Mouse (Mus musculus): ENCODE measurements around the gene Hbp1. TPM values are rescaled to one million over a fixed set of nuclear protein-coding genes. Genes with fewer than 3 reads are reported as not detected.

The Hbp1 gene
- total and polyA plus RNA-seq, 2 experiments from 2014 or later: 97.9 to 153 TPM

- Histone ChIP-seq H3K27ac (ENCODE audit: low read depth) (no peak overlapping the region), H3K4me3 (ENCODE audit: low read depth, low read length) (no peak overlapping the region), H3K4me2 (ENCODE audit: low read depth, low read length) (no peak overlapping the region), H3K9ac (replicated peaks; ENCODE audit: low read depth, low read length) (no peak overlapping the region), H3K9me3 (replicated peaks; ENCODE audit: control insufficient read depth, low read length) (no peaks in the 10 kb centered on the region), H3K4me1 (ENCODE audit: control insufficient read depth, insufficient read depth) (peaks cover 8% of the 10 kb centered on the region; the same call in 1 of the 2 replicates), H3K27me3 (ENCODE audit: control insufficient read depth, insufficient read depth, low read length) (no peaks in the 10 kb centered on the region), H3K36me3 (replicated peaks; ENCODE audit: control insufficient read depth, insufficient read depth, low read length) (peaks cover 5% of the 10 kb centered on the region; the same call in 1 of the 2 replicates)
- 62% methylated on average over 5 of the region's 5 CpGs for WGBS
- TF ChIP-seq EP300 (IDR thresholded peaks at IDR 0.05; ENCODE audit: low read depth) (no peak), CTCF (IDR thresholded peaks at IDR 0.05; ENCODE audit: low read depth) (no peak)
- ATAC-seq (ENCODE audit: insufficient read depth, low read depth) (no peak), DNase-seq (ENCODE audit: low spot score) (no peak)
Measured at GRCm38 (mm10) chr12:31896295-31896694, 54.0 kb downstream of the Hbp1 start.

GRCm38 (mm10) chr12:31895888-31896287 lies 54.4 kb downstream of the Hbp1 start:
- DNase-seq (ENCODE audit: low spot score) (no peak), ATAC-seq (ENCODE audit: insufficient read depth, low read depth) (no peak)
- Histone ChIP-seq H3K9ac (replicated peaks; ENCODE audit: low read depth, low read length) (no peak overlapping the region), H3K9me3 (replicated peaks; ENCODE audit: control insufficient read depth, low read length) (no peaks in the 10 kb centered on the region), H3K36me3 (replicated peaks; ENCODE audit: control insufficient read depth, insufficient read depth, low read length) (peaks cover 5% of the 10 kb centered on the region; the same call in 1 of the 2 replicates), H3K4me3 (ENCODE audit: low read depth, low read length) (no peak overlapping the region), H3K4me1 (ENCODE audit: control insufficient read depth, insufficient read depth) (peaks cover 8% of the 10 kb centered on the region; the same call in 1 of the 2 replicates), H3K27me3 (ENCODE audit: control insufficient read depth, insufficient read depth, low read length) (no peaks in the 10 kb centered on the region), H3K27ac (ENCODE audit: low read depth) (no peak overlapping the region), H3K4me2 (ENCODE audit: low read depth, low read length) (no peak overlapping the region)
- 35% methylated on average over 2 of the region's 2 CpGs for WGBS
- no peak for TF ChIP-seq CTCF (IDR thresholded peaks at IDR 0.05; ENCODE audit: low read depth)
- no peak for TF ChIP-seq EP300 (IDR thresholded peaks at IDR 0.05; ENCODE audit: low read depth)

GRCm38 (mm10) chr12:31895095-31895734 lies 55.1 kb downstream of the Hbp1 start:
- H3K4me1 ChIP-seq (ENCODE audit: control insufficient read depth, insufficient read depth): peaks cover 8% of the 10 kb centered on the region; the same call in 1 of the 2 replicates
- no peak overlapping the region for H3K9ac ChIP-seq (replicated peaks; ENCODE audit: low read depth, low read length)
- no peaks in the 10 kb centered on the region for H3K27me3 ChIP-seq (ENCODE audit: control insufficient read depth, insufficient read depth, low read length)
- H3K36me3 ChIP-seq (replicated peaks; ENCODE audit: control insufficient read depth, insufficient read depth, low read length): no peaks in the 10 kb centered on the region
- H3K4me3 ChIP-seq (ENCODE audit: low read depth, low read length): no peak overlapping the region
- no peak for DNase-seq (ENCODE audit: low spot score)
- no peaks in the 10 kb centered on the region for H3K9me3 ChIP-seq (replicated peaks; ENCODE audit: control insufficient read depth, low read length)
- 41% methylated on average over 8 of the region's 8 CpGs for WGBS
- TF ChIP-seq EP300 (IDR thresholded peaks at IDR 0.05; ENCODE audit: low read depth) (no peak), CTCF (IDR thresholded peaks at IDR 0.05; ENCODE audit: low read depth) (no peak)
- peak; percentile 24; the same call in 1 of the 2 replicates for ATAC-seq (ENCODE audit: insufficient read depth, low read depth)
- no peak overlapping the region for H3K4me2 ChIP-seq (ENCODE audit: low read depth, low read length)
- no peak overlapping the region for H3K27ac ChIP-seq (ENCODE audit: low read depth)

- ATAC-seq (ENCODE audit: insufficient read depth, low read depth) (no peak), DNase-seq (ENCODE audit: low spot score) (no peak)
- H3K9me3 ChIP-seq (replicated peaks; ENCODE audit: control insufficient read depth, low read length): no peaks in the 10 kb centered on the region
- 82% methylated on average over 7 of the region's 7 CpGs for WGBS
- no peak overlapping the region for H3K4me3 ChIP-seq (ENCODE audit: low read depth, low read length)
- H3K9ac ChIP-seq (replicated peaks; ENCODE audit: low read depth, low read length): no peak overlapping the region
- no peak overlapping the region for H3K27ac ChIP-seq (ENCODE audit: low read depth)
- TF ChIP-seq EP300 (IDR thresholded peaks at IDR 0.05; ENCODE audit: low read depth) (no peak), CTCF (IDR thresholded peaks at IDR 0.05; ENCODE audit: low read depth) (no peak)
- H3K27me3 ChIP-seq (ENCODE audit: control insufficient read depth, insufficient read depth, low read length): no peaks in the 10 kb centered on the region
- H3K4me1 ChIP-seq (ENCODE audit: control insufficient read depth, insufficient read depth): peaks cover 8% of the 10 kb centered on the region; the same call in 1 of the 2 replicates
- no peaks in the 10 kb centered on the region for H3K36me3 ChIP-seq (replicated peaks; ENCODE audit: control insufficient read depth, insufficient read depth, low read length)
- H3K4me2 ChIP-seq (ENCODE audit: low read depth, low read length): no peak overlapping the region
Measured at GRCm38 (mm10) chr12:31892771-31893170, 57.6 kb downstream of the Hbp1 start.

DNA sequence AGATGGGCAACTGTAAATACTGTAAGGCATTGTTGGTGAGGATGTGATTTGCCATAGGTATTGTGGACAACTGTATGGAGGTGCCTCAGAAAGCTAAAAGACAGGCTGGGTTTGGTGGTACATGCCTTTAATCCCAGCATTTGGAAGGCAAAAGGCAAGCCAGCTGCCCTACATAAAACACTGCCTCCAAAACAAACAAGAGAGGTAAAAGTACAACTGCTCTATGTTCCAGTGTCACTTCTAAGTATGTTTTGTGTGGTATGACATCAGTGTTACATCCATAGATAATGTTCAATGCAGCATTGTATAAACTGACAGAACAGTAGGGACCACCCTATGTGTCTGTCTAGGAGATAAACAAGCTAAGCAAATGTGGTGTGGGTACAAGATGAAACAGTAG lies 58.3 kb downstream of the Hbp1 start:
- TF ChIP-seq CTCF (IDR thresholded peaks at IDR 0.05; ENCODE audit: low read depth) (no peak), EP300 (IDR thresholded peaks at IDR 0.05; ENCODE audit: low read depth) (no peak)
- H3K36me3 ChIP-seq (replicated peaks; ENCODE audit: control insufficient read depth, insufficient read depth, low read length): 0 out of 2 replicates have a peak, but pooled peaks cover 6% of the 10 kb centered on the region
- DNase-seq (ENCODE audit: low spot score) (no peak), ATAC-seq (ENCODE audit: insufficient read depth, low read depth) (no peak)
- H3K27ac ChIP-seq (ENCODE audit: low read depth): no peak overlapping the region
- no peak overlapping the region for H3K9ac ChIP-seq (replicated peaks; ENCODE audit: low read depth, low read length)
- no peaks in the 10 kb centered on the region for H3K27me3 ChIP-seq (ENCODE audit: control insufficient read depth, insufficient read depth, low read length)
- no peaks in the 10 kb centered on the region for H3K9me3 ChIP-seq (replicated peaks; ENCODE audit: control insufficient read depth, low read length)
- H3K4me1 ChIP-seq (ENCODE audit: control insufficient read depth, insufficient read depth): peaks cover 8% of the 10 kb centered on the region; the same call in 1 of the 2 replicates
- no peak overlapping the region for H3K4me3 ChIP-seq (ENCODE audit: low read depth, low read length)
- no peak overlapping the region for H3K4me2 ChIP-seq (ENCODE audit: low read depth, low read length)

GRCm38 (mm10) chr12:31890685-31891084 lies 59.6 kb downstream of the Hbp1 start:
- 83% methylated on average over 6 of the region's 6 CpGs for WGBS
- no peak for DNase-seq (ENCODE audit: low spot score)
- Histone ChIP-seq H3K36me3 (replicated peaks; ENCODE audit: control insufficient read depth, insufficient read depth, low read length) (peaks cover 16% of the 10 kb centered on the region; the same call in 1 of the 2 replicates), H3K4me1 (ENCODE audit: control insufficient read depth, insufficient read depth) (peaks cover 4% of the 10 kb centered on the region; the same call in 1 of the 2 replicates), H3K9ac (replicated peaks; ENCODE audit: low read depth, low read length) (no peak overlapping the region), H3K4me3 (ENCODE audit: low read depth, low read length) (no peak overlapping the region), H3K4me2 (ENCODE audit: low read depth, low read length) (no peak overlapping the region), H3K27me3 (ENCODE audit: control insufficient read depth, insufficient read depth, low read length) (no peaks in the 10 kb centered on the region), H3K9me3 (replicated peaks; ENCODE audit: control insufficient read depth, low read length) (no peaks in the 10 kb centered on the region), H3K27ac (ENCODE audit: low read depth) (no peak overlapping the region)
- no peak for TF ChIP-seq CTCF (IDR thresholded peaks at IDR 0.05; ENCODE audit: low read depth)
- TF ChIP-seq EP300 (IDR thresholded peaks at IDR 0.05; ENCODE audit: low read depth): no peak
- no peak for ATAC-seq (ENCODE audit: insufficient read depth, low read depth)
